Mouse (Mus musculus) megakaryocyte, embryonic 14.5 days (primary cell): ENCODE data around the gene Cenpn.

Experiments
- FLI1 ChIP-seq: IDR thresholded peaks from 2 replicates; pipeline ENCODE4 v1.6.1; 2012; ENCODE audit warnings: low read length, inconsistent platforms, mixed read lengths
- GATA1 ChIP-seq: IDR thresholded peaks from 3 replicates; pipeline ENCODE4 v1.6.1; 2012; ENCODE audit warnings: mixed read lengths, low read length, inconsistent platforms, borderline replicate concordance

DNA sequence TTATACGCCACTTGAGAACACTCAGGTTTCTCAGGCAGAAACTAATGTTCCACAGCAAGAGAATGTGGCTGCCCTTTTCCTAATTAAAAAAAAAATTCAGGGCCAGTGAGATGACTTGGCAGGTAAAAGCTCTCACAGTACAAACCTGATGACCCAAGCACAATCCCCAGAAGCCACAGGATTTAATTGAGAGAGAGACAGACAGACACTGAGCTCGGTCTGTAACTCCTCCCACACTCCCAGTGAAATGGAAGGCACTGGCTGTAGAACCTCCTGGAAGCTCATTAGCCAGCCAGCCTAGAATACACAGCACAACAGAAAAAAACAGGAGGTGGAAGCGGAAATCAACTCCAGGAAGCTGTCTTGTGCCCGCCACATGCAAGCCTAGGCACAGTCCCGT is 54.1 kb downstream of the Cenpn start:
- TF ChIP-seq GATA1 (no peak), FLI1 (no peak)
